Mouse (Mus musculus) bone marrow, adult 2 months (tissue): ENCODE data around the gene Jph3.

Experiments
- CTCF ChIP-seq: fragments of 200-500 bp; IDR thresholded peaks from 2 replicates; pipeline ENCODE4 v1.5.1; 2011; ENCODE audit warnings: low read length, control low read depth; ENCODE audit not compliant: control insufficient read depth, insufficient read depth
- POLR2A ChIP-seq: fragments of 200-500 bp; IDR thresholded peaks from 2 replicates; pipeline ENCODE4 v1.6.1; 2011; ENCODE audit warnings: low read depth, mild to moderate bottlenecking, control low read depth, low read length, borderline replicate concordance; ENCODE audit not compliant: control insufficient read depth

- TF ChIP-seq CTCF (no peak), POLR2A (no peak)
Measured at GRCm38 (mm10) chr8:121697735-121698614, 31.4 kb upstream of the Jph3 start.
